Mouse (Mus musculus) neural tube, embryonic 13.5 days (tissue): ENCODE data around the gene Lsm7. TPM values are rescaled to one million over a fixed set of nuclear protein-coding genes. Genes with fewer than 3 reads are reported as not detected.
"Not testable (repeated sequence)": the region's sequence is repeated elsewhere in the genome, so short reads cannot be mapped to it uniquely, and the experiment has no call there.

Experiments used
- ATAC-seq: fragments of 200-750 bp; cut with Nextera tagmentation; 2 replicates; pipeline ENCODE4 v1.8.0; 2017; ENCODE audit warnings: low read depth, mild to moderate bottlenecking, moderate TSS enrichment, moderate library complexity
- H3K27ac ChIP-seq: fragments of 300-500 bp; sonication (generic); replicated peaks from 2 replicates; pipeline ENCODE4 v1.5.1; 2015; ENCODE audit warnings: moderate library complexity, mild to moderate bottlenecking, inconsistent platforms
- H3K27me3 ChIP-seq: fragments of 300-500 bp; sonication (generic); 2 replicates; pipeline ENCODE4 v1.6.1; 2015; ENCODE audit warnings: mild to moderate bottlenecking, inconsistent platforms
- H3K36me3 ChIP-seq: fragments of 300-500 bp; sonication (generic); 2 replicates; pipeline ENCODE4 v1.6.1; 2015; ENCODE audit warnings: mild to moderate bottlenecking, inconsistent platforms
- H3K4me1 ChIP-seq: fragments of 300-500 bp; sonication (generic); replicated peaks from 2 replicates; pipeline ENCODE4 v1.6.1; 2015; ENCODE audit warnings: inconsistent platforms
- H3K4me2 ChIP-seq: fragments of 300-500 bp; sonication (generic); 2 replicates; pipeline ENCODE4 v1.6.1; 2015; ENCODE audit warnings: inconsistent platforms, mild to moderate bottlenecking, moderate library complexity
- H3K4me3 ChIP-seq: fragments of 300-500 bp; sonication (generic); 2 replicates; pipeline ENCODE4 v1.5.1; 2015; ENCODE audit warnings: mild to moderate bottlenecking, inconsistent platforms
- H3K9ac ChIP-seq: fragments of 300-500 bp; sonication (generic); 2 replicates; pipeline ENCODE4 v1.6.1; 2015; ENCODE audit warnings: moderate library complexity, mild to moderate bottlenecking, inconsistent platforms
- H3K9me3 ChIP-seq: fragments of 300-500 bp; sonication (generic); 2 replicates; pipeline ENCODE4 v1.6.1; 2016; ENCODE audit warnings: inconsistent platforms
- WGBS: fragments of 180-500 bp; shearing (Covaris S2); methylation state at CpG from one replicate; pipeline ENCODE4 v1.1.7; 2015; 5-methylcytosine and 5-hydroxymethylcytosine counted together
- polyA plus RNA-seq: library from polyadenylated mRNA; unstranded; fragments of >200 nt; fragmentation: Nextera tagmentation; extraction: Ambion mirVana; gene quantifications from 2 replicates; pipeline ENCODE4 v1.2.1, GENCODE M21; 2015

Gene Lsm7
- polyA plus RNA-seq, 1 experiment from 2014 or later, result 218 TPM

DNA sequence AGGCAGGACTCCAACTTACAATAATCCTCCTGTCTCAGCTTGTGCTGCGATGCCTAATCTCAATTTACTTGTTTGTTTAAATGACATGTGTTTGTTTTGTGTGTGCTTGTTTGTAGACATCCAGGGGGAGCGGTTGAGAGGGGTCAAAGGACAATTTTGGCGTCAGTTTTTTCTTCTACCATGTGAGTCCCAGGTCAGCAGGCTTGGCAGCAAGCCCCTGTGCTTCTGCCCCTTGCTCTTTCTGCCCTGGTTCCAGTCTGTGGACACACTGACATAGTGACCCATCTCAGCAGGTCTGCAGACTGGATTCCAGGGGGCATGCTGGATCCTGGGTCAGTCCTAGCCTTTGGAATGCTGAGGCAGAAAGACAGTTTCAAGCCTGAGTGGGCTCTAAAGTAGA is 35.6 kb downstream of the Lsm7 start:
- Histone ChIP-seq H3K4me1 (no peaks in the 10 kb centered on the region), H3K27me3 (no peaks in the 10 kb centered on the region), H3K9ac (no peak overlapping the region), H3K4me2 (no peak overlapping the region), H3K9me3 (no peaks in the 10 kb centered on the region), H3K36me3 (no peaks in the 10 kb centered on the region), H3K27ac (no peak overlapping the region), H3K4me3 (no peak overlapping the region)
- 63% methylated on average over 3 of the region's 3 CpGs for WGBS
- no peak for ATAC-seq

DNA sequence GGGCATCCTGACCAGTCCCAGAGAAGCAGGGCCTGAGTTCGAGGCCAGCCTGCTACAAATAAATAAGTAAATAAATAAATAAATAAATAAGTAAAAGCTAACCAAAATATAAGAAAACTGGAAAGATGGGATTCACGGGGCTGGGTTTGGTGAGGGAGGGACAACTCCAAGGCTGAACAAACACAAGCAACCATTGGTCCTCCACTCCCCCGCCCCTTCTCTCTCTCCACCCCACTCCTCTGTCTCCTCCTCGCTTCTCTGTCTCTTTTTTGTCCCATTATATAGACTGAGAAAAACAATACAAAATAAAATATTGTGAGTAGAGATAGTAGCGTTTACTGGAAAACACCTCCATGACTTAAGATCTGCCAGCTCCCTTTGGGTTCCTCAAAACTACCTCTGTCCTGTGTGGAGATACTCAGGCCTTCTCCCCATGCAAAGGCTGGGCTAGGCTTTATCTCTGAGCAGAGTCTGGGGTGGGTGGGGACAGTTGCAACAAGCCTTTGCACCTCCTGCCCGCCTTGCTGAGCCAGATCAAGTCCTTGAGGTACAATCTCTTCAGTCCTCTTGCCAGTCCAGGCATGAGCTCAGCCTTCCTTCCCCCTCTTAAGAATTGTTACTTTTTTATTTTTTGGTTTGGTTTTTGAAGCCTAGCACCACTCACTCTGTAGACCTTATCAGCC is 36.3 kb downstream of the Lsm7 start:
- no peak overlapping the region for H3K4me3 ChIP-seq
- no peak overlapping the region for H3K4me2 ChIP-seq
- no peak overlapping the region for H3K9ac ChIP-seq
- H3K36me3 ChIP-seq, result no peaks in the 10 kb centered on the region
- no peaks in the 10 kb centered on the region for H3K4me1 ChIP-seq
- H3K27ac ChIP-seq, result no peak overlapping the region
- no peak for ATAC-seq
- H3K9me3 ChIP-seq, result no peaks in the 10 kb centered on the region
- H3K27me3 ChIP-seq, result no peaks in the 10 kb centered on the region
- 53% methylated on average over 6 of the region's 6 CpGs for WGBS

DNA sequence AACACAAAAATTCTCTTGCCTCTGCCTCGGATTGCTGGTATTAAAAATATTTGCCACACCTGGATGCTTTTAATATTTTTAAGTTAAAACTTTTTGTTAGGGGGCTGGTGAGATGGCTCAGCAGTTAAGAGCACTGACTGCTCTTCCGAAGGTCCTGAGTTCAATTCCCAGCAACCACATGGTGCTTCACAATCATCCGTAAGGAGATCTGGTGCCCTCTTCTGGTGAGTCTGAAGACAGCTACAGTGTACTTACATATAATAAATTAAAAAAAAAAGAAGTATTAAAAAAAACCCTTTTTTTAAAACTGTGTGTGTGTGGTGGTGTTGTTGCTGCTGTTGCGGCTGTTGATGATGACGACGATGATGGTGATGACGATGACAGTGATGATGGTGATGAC is 37.1 kb downstream of the Lsm7 start:
- not testable (repeated sequence) for H3K4me2 ChIP-seq, H3K9ac ChIP-seq, H3K36me3 ChIP-seq, H3K4me3 ChIP-seq, H3K27me3 ChIP-seq, ATAC-seq, H3K9me3 ChIP-seq, H3K4me1 ChIP-seq, H3K27ac ChIP-seq
- WGBS, result 79% methylated on average over 7 of the region's 7 CpGs

DNA sequence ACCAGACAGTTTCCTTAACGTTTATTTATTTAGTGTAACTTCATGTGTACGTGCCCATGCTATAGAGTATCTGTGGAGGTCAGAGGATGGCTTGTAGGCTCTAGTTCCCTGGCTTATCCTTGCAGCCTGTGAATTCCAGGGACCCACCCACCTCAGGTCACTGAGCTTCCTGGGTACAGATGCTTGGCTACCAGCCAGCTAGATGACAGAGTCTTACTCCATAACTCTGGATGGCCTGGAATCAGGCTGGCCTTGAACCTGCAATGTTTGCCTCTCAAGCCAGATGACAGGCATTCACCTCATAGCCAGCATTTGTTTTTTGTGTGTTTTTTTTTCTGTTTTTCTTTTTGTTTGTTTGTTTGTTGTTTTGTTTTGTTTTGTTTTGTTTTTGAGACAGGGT is 37.8 kb downstream of the Lsm7 start:
- no peak overlapping the region for H3K4me2 ChIP-seq
- H3K36me3 ChIP-seq, result no peaks in the 10 kb centered on the region
- peaks cover 7% of the 10 kb centered on the region; the same call in 1 of the 2 replicates for H3K27me3 ChIP-seq
- ATAC-seq, result no peak
- H3K4me3 ChIP-seq, result no peak overlapping the region
- H3K9me3 ChIP-seq, result no peaks in the 10 kb centered on the region
- H3K9ac ChIP-seq, result no peak overlapping the region
- H3K27ac ChIP-seq, result no peak overlapping the region
- H3K4me1 ChIP-seq, result no peaks in the 10 kb centered on the region
- 73% methylated on average over 2 of the region's 2 CpGs for WGBS

DNA sequence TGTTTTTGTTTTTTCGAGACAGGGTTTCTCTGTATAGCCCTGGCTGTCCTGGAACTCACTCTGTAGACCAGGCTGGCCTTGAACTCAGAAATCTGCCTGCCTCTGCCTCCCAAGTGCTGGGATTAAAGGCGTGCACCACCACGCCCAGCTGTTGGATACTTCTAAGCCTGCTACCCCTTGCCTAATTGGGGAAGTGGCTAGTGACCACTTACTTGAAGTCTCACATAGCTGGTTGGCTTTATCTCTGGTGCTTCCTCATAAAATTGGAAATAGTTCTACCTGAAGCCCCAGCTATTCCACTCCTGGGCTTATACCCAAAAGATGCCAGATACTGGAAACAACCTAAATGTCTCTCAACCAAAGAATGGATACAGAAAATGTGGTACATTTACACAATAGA is 38.7 kb downstream of the Lsm7 start:
- not testable (repeated sequence) for H3K27ac ChIP-seq, H3K36me3 ChIP-seq, H3K9me3 ChIP-seq, H3K4me1 ChIP-seq, H3K9ac ChIP-seq, H3K4me2 ChIP-seq, H3K4me3 ChIP-seq, ATAC-seq
- WGBS, result 86% methylated on average over 3 of the region's 3 CpGs
- peaks cover 14% of the 10 kb centered on the region; the same call in 1 of the 2 replicates for H3K27me3 ChIP-seq

DNA sequence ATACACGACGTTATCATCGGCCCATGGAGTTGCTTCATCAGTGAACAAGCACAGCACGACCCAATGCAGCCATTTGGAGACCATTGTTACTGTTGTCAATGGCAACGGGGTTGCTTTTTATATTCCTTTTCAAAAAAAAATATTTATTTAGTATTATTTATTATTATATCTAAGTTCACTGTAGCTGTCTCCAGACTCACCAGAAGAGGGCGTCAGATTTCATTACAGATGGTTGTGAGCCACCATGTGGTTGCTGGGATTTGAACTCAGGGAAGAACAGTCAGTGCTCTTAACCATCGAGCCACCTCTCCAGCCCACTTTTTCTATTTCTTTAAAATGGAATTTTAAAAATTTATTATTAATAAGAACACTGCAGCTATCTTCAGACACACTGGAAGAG is 40.2 kb downstream of the Lsm7 start:
- no peaks in the 10 kb centered on the region for H3K9me3 ChIP-seq
- ATAC-seq, result no peak
- no peak overlapping the region for H3K4me3 ChIP-seq
- H3K36me3 ChIP-seq, result no peaks in the 10 kb centered on the region
- H3K27me3 ChIP-seq, result peaks cover 28% of the 10 kb centered on the region
- no peak overlapping the region for H3K4me2 ChIP-seq
- peaks cover 6% of the 10 kb centered on the region for H3K4me1 ChIP-seq
- no peak overlapping the region for H3K9ac ChIP-seq
- no peak overlapping the region for H3K27ac ChIP-seq
- WGBS, result 64% methylated on average over 7 of the region's 7 CpGs

DNA sequence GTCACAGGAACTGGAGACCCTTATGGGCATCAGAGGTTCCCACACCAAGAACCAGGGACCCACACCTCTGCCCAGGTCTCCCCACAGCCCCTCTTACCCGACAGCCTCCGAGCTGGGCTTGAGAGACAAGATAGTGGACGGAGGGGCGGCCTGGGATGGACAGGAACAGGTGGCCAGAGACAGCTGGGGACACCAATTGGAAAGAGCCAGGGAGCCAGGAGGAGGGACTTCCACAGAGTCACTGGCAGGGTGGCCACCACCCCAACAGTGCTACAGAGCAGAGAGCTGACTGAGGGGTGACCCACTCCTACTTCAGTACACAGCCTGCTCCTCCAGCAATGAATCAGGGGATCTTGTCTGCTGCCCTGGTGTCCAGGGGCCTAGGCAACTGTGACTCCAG is 41.6 kb downstream of the Lsm7 start, which contains the start of gene Jsrp1:
Gene Jsrp1 (minus strand): TSS at position 133 of the 400 bp plus-strand sequence.
- no peak for ATAC-seq
- H3K27ac ChIP-seq, result no peak within 1 kb of the TSS
- 83% methylated on average over 4 of the region's 4 CpGs for WGBS
- no peak within 1 kb of the TSS for H3K9ac ChIP-seq
- H3K4me1 ChIP-seq, result peaks cover 16% of the 10 kb centered on the region
- no peak within 1 kb of the TSS for H3K4me3 ChIP-seq
- H3K36me3 ChIP-seq, result no peaks in the 10 kb centered on the region
- H3K27me3 ChIP-seq, result peaks cover 42% of the 10 kb centered on the region
- H3K9me3 ChIP-seq, result no peaks in the 10 kb centered on the region
- no peak within 1 kb of the TSS for H3K4me2 ChIP-seq

DNA sequence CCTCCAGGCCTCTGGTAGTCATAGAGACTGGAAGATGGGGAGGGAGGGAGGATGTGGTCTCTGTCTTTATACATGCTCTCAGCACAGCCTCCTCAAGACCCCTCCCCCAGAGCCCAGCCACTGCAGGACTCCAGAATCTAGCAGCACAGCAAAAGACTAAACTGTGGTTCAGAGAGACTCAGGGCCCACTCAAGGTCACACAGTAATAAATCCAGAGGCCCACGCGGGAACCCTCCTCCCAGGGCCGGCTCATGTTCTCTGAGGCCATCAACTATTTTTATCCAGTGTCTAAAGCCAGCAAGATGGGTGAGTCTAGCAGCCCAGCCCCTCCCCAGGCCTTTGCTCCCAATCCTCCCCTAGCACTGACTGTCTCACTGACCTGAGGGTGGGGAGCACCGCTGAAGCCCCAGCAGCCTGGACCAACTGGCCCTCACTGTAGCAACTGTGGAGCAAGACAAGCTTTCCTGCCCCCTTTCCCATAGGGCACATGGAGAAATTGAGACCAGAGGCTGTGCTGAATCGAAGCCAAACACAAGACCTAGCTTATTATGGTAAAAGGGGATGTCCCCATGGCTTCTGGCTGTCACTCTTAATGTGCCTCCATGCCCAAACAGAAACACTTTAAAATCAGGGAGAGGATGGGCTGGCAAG is 42.5 kb downstream of the Lsm7 start:
- Histone ChIP-seq H3K27me3 (peaks cover 47% of the 10 kb centered on the region), H3K4me2 (no peak overlapping the region), H3K4me3 (no peak overlapping the region), H3K36me3 (no peaks in the 10 kb centered on the region), H3K27ac (no peak overlapping the region), H3K4me1 (peaks cover 24% of the 10 kb centered on the region), H3K9ac (peak overlapping the region; percentile 43; the same call in 1 of the 2 replicates), H3K9me3 (no peaks in the 10 kb centered on the region)
- no peak for ATAC-seq
- WGBS, result 60% methylated on average over 5 of the region's 5 CpGs

DNA sequence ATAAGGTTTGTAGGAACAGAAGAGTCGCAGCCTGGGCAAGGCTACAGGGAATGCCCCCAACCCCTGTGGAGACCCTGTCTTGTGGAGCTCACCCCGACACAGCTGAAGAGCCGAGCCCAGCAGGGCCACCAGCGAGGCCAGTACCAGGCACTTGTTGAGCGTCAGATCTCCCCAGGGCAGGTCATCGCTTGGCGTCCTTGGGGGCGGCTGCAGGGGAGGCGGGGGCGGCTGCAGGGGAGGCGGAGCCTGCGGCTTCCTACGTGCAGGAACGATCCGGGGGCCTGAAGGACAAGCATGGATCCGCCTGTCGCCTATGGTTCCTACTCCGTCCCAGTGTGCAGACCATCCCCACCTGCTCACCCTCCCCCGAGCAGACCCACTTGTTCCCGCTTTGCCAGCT is 44.9 kb downstream of the Lsm7 start:
- Histone ChIP-seq H3K27me3 (peaks cover 49% of the 10 kb centered on the region), H3K4me2 (peak overlapping the region; percentile 20; the same call in 1 of the 2 replicates), H3K4me3 (no peak overlapping the region), H3K9me3 (no peaks in the 10 kb centered on the region), H3K36me3 (peaks cover 6% of the 10 kb centered on the region), H3K4me1 (peaks cover 42% of the 10 kb centered on the region), H3K9ac (peak overlapping the region; percentile 47; the same call in 1 of the 2 replicates), H3K27ac (no peak overlapping the region)
- ATAC-seq, result no peak
- 2% methylated on average over 19 of the region's 20 CpGs for WGBS

DNA sequence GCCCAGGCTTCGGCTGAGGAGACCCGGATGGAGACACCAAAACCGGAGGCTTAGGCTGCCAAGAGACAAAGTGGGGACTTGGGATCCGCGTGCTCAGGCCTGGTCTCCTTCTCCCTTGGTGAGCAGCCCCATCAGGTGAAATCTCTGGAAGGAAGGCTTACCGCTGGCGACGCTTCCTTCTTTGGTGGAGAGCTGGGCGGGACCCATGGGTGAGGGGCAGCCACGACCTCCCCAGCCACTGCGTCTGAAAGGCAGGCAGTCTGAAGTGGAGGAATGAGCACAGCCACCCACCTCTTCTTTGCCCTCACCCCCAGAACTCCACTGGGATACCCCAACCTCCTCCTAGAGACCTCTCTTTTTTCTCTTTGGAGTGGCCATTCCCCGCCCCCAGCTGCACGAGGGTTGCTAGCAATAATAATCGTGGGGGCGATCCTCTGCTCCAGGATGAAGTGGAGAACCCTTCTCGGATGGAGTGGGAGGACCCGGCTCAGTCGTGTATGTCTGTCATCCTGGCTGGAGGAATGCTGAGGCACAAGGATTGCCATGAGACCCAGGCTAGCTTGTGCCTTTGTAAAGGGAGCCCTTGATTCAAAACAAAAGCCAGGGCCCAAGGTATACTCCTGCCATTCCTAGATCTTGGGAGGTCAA is 45.9 kb downstream of the Lsm7 start:
- no peak for ATAC-seq
- Histone ChIP-seq H3K4me2 (peak overlapping the region; percentile 75), H3K4me1 (peaks cover 42% of the 10 kb centered on the region), H3K9ac (peak overlapping the region; percentile 48), H3K27me3 (peaks cover 56% of the 10 kb centered on the region), H3K9me3 (no peaks in the 10 kb centered on the region), H3K4me3 (peak overlapping the region; percentile 14; the same call in 1 of the 2 replicates), H3K36me3 (peaks cover 15% of the 10 kb centered on the region), H3K27ac (no peak overlapping the region)
- 9% methylated on average over 18 of the region's 18 CpGs for WGBS

DNA sequence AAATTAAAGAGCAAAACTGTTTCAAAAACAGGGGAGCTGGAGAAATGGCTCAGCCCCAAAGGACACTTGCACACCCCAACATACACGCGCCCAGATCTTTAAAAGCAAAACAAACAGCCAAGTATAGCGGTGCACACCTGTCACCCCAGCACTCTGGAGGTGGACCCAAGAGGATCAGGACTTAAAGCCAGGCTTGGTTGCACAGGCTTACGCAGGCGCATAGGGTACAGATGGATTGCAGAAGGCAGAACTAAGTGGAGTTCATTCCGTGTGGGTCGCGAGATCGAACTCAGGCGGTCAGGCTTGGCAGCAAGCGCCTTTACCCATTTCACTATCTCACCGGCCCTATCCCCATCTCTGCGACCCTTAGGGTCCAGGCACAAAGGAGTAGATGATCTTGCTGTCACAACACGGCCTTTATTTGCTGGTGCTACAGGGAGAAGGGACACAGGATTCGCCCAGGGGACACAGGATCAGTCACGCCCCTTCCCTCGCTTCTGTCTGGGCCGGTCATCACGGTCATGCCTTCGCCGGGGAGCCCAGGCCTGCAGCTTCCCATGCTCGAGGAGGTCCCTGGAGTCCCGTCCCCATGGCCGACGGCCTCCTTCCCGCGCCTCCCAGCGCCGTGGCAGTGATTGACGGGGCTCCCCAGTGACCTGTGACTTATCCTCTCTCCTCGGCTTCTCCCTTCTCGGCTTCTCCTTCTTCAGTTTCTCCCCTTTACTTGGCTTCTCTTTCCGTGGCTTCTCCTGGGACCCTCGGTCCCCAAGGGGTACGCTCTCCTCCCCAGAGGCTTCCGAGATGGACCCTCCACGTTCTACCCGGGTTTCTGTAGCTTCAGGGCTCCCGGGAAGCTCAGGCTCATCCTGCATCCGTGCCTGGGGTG is 46.7 kb downstream of the Lsm7 start:
- no peak for ATAC-seq
- peaks cover 53% of the 10 kb centered on the region for H3K27me3 ChIP-seq
- H3K4me2 ChIP-seq, result peak overlapping the region; percentile 75
- WGBS, result 20% methylated on average over 40 of the region's 40 CpGs
- no peaks in the 10 kb centered on the region for H3K9me3 ChIP-seq
- H3K4me1 ChIP-seq, result peaks cover 42% of the 10 kb centered on the region
- H3K9ac ChIP-seq, result peak overlapping the region; percentile 79
- H3K27ac ChIP-seq, result no peak overlapping the region
- H3K4me3 ChIP-seq, result peak overlapping the region; percentile 14
- H3K36me3 ChIP-seq, result peaks cover 23% of the 10 kb centered on the region
